Mouse (Mus musculus) cerebellum, adult (tissue): Measurements from ENCODE around the gene Rnf168.
"Not testable (repeated sequence)": the region's sequence is repeated elsewhere in the genome, so short reads cannot be mapped to it uniquely, and the experiment has no call there.

Source experiments
- ATAC-seq: cut with Nextera tagmentation; 2 replicates; pipeline ENCODE4 v1.9.2; 2017; ENCODE audit warnings: mild to moderate bottlenecking, moderate library complexity, mixed read lengths; ENCODE audit not compliant: insufficient number of reproducible peaks, low FRiP score, low TSS enrichment

Rnf168 gene

GRCm38 (mm10) chr16:32277308-32278256 lies at the start of gene Rnf168:
TSS of gene Rnf168 (plus strand) at chr16:32277459.
- peak; percentile 98 for ATAC-seq

- not testable (repeated sequence) for ATAC-seq
These were observed 45.2 kb upstream of the Rnf168 start for GRCm38 (mm10) chr16:32232050-32232449.

GRCm38 (mm10) chr16:32237930-32238680 lies 39.2 kb upstream of the Rnf168 start:
- no peak for ATAC-seq

DNA sequence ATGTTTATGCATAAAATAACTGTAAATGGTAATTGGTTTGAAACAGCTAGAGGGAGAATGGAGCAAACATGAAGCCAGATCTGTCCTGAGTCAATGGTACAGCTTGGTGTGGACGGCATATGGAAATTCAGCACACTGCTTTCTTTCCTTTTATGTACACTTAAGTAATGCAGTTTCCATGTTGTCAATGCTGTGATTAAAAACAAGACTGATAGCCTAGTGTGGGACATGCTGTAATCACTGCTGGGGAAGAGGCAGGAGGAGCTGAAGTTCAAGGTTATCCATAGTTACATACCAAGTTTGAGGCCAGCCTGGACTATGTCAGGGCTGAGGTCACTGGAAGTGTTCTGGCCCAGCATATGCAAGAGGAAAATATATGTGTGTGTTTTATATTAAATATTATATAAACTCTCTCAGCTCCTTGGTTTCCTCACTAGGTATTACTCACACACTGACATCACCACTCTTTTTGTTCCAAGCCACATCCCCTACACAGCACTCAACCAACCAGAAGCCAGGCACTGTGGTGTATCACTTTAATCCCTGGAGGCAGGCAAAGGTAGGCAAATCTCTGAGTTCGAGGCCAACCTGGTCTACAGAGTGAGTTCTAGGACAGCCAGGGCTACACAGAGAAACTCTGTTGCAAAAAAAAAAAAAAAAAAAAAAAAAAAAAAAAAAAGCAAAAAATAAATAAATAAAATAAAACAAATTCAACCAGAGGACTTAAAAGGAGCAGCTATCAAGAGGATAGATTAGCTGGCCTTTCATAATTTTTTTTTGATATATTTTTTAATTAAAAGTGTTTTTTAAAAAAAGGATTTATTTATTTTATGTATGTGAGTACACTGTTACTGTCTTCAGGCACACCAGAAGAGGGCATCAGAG lies 37.6 kb upstream of the Rnf168 start:
- no peak for ATAC-seq

- ATAC-seq = no peak
These were observed 33.4 kb upstream of the Rnf168 start for GRCm38 (mm10) chr16:32243901-32244300.

- ATAC-seq = peak; percentile 63
These were observed 30.9 kb upstream of the Rnf168 start for GRCm38 (mm10) chr16:32246351-32246791.

DNA sequence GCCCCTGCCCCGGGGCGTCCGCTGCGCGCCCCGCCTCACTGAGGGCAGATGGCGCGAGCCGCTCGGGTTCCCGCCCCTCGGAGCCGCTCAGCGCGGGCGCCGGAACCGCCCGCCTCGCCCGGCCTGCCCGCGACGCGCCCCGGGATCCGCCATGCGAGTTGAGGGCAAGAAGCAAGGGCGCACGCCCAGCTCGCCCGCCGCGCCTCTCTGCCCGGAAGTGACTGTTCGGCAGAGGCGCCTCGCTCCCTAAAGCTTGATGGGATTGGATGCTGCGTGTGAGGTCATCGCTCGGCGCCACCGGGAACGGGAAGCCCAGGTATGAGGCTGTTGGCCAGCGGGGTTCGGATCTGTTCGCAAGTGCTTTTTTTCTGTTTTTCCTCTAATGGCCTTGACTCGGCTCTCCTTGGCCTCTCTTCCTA lies 30.3 kb upstream of the Rnf168 start, which contains the start of the genes Fbxo45 and Wdr53:
Gene Fbxo45, minus strand, starts transcription at position 207 of the 419 bp plus-strand sequence.
Gene Wdr53, plus strand, starts transcription at position 276 of the 419 bp plus-strand sequence.
- ATAC-seq = peak; percentile 98

DNA sequence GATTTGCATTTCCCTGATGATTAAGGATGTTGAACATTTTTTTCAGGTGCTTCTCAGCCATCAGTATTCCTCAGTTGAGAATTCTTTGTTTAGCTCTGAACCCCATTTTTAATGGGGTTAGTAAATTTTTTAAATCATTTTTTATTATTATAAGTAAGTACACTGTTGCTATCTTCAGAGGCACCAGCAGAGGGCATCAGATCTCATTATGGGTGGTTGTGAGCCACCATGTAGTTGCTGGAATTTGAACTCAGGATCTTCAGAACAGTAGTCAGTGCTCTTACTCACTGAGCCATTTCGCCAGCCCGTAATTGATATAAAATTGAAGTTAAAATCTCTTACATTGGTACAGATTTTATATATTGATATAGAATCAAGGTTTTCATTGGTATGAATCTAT lies 13.0 kb upstream of the Rnf168 start:
- not testable (repeated sequence) for ATAC-seq

- ATAC-seq = no peak
These were observed 6.0 kb upstream of the Rnf168 start, which contains the start of gene Smco1 for GRCm38 (mm10) chr16:32271291-32271690. TSS of gene Smco1 (plus strand) at chr16:32271468.

DNA sequence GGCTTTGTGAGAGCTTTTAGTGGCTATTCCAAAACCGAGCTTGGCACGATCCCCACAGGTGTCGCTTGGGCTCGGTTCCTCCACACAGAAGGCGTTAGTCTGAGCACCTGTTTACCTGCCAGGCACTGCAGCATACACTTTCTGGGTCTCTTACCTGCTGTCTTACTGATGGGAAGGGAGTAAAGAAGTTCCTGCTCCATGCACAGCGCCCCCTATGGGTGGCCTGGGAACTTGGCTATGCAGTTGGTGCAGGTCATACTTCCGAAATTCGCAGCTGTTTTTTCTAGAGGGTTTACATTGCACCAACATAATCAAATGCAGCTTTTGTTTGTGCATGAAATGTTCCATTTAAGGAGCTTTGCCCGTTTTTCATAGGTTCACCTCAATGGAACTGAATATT lies 3.9 kb upstream of the Rnf168 start:
- ATAC-seq = no peak

- ATAC-seq = no peak
These were observed 2.2 kb upstream of the Rnf168 start for GRCm38 (mm10) chr16:32275041-32275440.

GRCm38 (mm10) chr16:32275830-32276229 lies 1.4 kb upstream of the Rnf168 start:
- no peak for ATAC-seq

DNA sequence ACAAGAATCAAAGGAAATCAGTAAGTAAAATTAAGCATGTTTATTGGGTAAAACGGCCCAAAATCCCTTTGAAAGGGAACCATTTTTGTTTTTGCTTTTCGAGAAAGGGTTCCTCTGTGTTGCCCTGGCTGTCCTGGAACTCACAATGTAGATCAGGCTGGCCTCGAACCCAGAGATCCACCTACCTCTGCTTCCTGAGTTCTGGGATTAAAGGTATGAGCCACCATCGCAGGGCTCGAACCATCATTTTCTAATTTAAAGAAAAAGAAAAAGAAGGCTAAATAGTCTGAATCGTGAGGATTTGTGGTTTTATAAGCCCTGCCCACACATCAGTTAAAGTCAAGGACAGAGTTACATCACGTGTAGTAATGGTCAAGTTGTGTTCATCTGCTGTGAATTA lies 1.1 kb downstream of the Rnf168 start:
- ATAC-seq = no peak

DNA sequence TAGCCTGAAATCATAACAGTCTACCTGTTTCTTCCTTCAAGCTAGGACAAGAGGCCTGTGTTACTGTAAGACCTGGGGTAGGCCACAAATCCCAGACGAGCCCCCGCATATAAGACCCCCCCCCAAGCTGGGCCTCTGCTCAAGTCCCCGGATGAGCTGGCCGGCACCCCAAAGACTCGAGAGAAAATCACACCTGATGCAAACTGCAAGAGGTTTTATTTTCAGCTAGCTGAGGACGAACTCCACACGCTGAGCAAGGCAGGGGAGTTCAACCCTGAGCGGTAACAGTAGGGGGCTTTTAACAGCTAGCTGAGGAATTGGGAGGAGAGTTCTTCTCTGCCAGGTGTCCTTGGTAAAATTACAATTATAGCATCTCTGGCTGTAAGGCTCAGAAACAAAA lies 3.0 kb downstream of the Rnf168 start:
- ATAC-seq = no peak

DNA sequence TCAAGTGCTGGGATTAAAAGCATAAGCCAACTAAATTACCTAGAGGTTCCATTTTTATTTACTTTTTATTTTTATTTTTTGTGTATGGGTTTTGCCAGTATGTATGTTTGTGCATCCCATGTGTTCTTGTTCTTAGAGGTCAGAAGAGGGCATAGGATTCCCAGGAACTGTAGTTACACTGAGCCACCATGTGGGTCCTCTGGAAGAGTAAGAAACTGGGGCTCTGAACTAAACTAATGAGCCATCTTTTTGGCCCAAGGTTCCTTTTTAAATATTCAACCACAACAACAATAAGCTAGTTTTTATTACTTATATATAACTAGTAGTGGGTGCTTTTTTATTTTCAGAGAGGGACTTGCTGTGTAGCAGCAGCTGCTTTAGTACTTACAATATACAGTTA lies 5.3 kb downstream of the Rnf168 start:
- ATAC-seq = no peak

- no peak for ATAC-seq
These were observed 14.6 kb downstream of the Rnf168 start for GRCm38 (mm10) chr16:32291821-32292220.

- ATAC-seq = not testable (repeated sequence)
These were observed 22.4 kb downstream of the Rnf168 start for GRCm38 (mm10) chr16:32299617-32300016.

DNA sequence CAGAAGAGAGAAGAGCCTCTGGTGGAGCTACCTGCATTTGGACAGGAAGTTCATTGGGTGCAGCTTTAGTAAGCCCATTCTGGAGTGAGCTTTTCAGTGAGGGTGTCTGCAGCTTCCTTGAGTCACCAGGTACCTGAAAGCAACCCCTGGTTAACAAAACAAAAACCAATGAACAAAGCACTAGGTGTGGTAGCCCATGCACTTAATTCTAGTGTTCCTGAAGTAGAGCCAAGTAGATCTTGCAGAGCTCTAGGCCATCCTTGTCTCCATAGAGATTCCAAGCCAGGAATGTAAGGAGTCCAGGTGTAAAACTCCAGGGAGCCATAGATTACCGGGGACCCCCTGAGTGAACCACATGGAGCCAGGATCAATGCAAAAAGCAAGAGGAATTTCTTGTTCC lies 25.8 kb downstream of the Rnf168 start:
- no peak for ATAC-seq

GRCm38 (mm10) chr16:32303886-32304285 lies 26.6 kb downstream of the Rnf168 start:
- ATAC-seq = no peak

GRCm38 (mm10) chr16:32311970-32312369 lies 34.7 kb downstream of the Rnf168 start:
- ATAC-seq = no peak
